Mouse (Mus musculus) lung, adult 10 weeks (tissue): ENCODE results near the gene Rtraf. TPM values are rescaled to one million over a fixed set of nuclear protein-coding genes. Genes with fewer than 3 reads are reported as not detected.

Experiments
- polyA plus RNA-seq: library from polyadenylated mRNA; stranded (reverse); fragments of 350-450 nt; fragmentation: Illumina TruSeq; extraction: RNeasy Lipid Tissue Mini Kit (QIAGEN cat#74804); gene quantifications from one replicate; pipeline ENCODE4 v1.2.3, GENCODE M21; 2014; ENCODE audit warnings: low read depth, low replicate concordance; ENCODE audit not compliant: insufficient read depth

Gene Rtraf
- polyA plus RNA-seq = 103 TPM

GRCm38 (mm10) chr14:19823321-19824142, at the start of gene Rtraf:
TSS of gene Rtraf (minus strand) at chr14:19823824.

Other genes with a start within 250 kb of the Rtraf start
- 0.43 TPM for gene Gm2237, start 238.7 kb downstream of the Rtraf start, polyA plus RNA-seq
- gene Gm5458, start 221.2 kb downstream of the Rtraf start, polyA plus RNA-seq = not detected
- gene Nid2, start 72.6 kb downstream of the Rtraf start, polyA plus RNA-seq = 3.1 TPM
- gene Gng2, start 153.8 kb upstream of the Rtraf start, polyA plus RNA-seq = 29.2 TPM